Mouse (Mus musculus) heart, embryonic 14.5 days (tissue): ENCODE data around the gene Cep78. TPM values are rescaled to one million over a fixed set of nuclear protein-coding genes. Genes with fewer than 3 reads are reported as not detected.

ENCODE experiments used
- ATAC-seq: fragments of 200-750 bp; cut with Nextera tagmentation; 2 replicates; pipeline ENCODE4 v1.8.0; 2017; ENCODE audit warnings: low read depth, moderate TSS enrichment; ENCODE audit not compliant: insufficient number of reproducible peaks, insufficient read depth, low FRiP score
- H3K27ac ChIP-seq, 2 experiments: fragments of 200-500 bp in 1 of 2; fragments of 300-500 bp in 1 of 2; sonication (generic) in 1 of 2; replicated peaks in 1 of 2; 2 replicates each; pipeline ENCODE4 v1.5.1; 2012 to 2014; ENCODE audit warnings: low read depth in 2 of 2, low read length in 2 of 2, control low read depth in 1 of 2, mild to moderate bottlenecking in 1 of 2, mixed read lengths in 1 of 2; ENCODE audit not compliant: control insufficient read depth in 1 of 2, insufficient read depth in 1 of 2
- H3K27me3 ChIP-seq: fragments of 300-500 bp; sonication (generic); 2 replicates; pipeline ENCODE4 v1.6.1; 2014; ENCODE audit warnings: mild to moderate bottlenecking, low read length, control low read depth; ENCODE audit not compliant: control insufficient read depth, insufficient read depth
- H3K36me3 ChIP-seq: fragments of 300-500 bp; sonication (generic); 2 replicates; pipeline ENCODE4 v1.6.1; 2014; ENCODE audit warnings: mild to moderate bottlenecking, control low read depth, low read length, mixed read lengths; ENCODE audit not compliant: control insufficient read depth, insufficient read depth
- H3K4me1 ChIP-seq, 2 experiments: fragments of 200-500 bp in 1 of 2; fragments of 300-500 bp in 1 of 2; sonication (generic) in 1 of 2; 2 replicates each; pipeline ENCODE4 v1.6.1; 2012 to 2014; ENCODE audit warnings: low read length in 2 of 2, control low read depth in 1 of 2, mixed read lengths in 1 of 2; ENCODE audit not compliant: control insufficient read depth in 2 of 2, insufficient read depth in 2 of 2
- H3K4me2 ChIP-seq: fragments of 300-500 bp; sonication (generic); 2 replicates; pipeline ENCODE4 v1.6.1; 2014; ENCODE audit warnings: mild to moderate bottlenecking, low read length
- H3K4me3 ChIP-seq, 2 experiments: fragments of 200-500 bp in 1 of 2; fragments of 300-500 bp in 1 of 2; sonication (generic) in 1 of 2; 2 replicates each; pipeline ENCODE4 v1.5.1; 2012 to 2014; ENCODE audit warnings: low read length in 2 of 2, mild to moderate bottlenecking in 2 of 2, control low read depth in 1 of 2, low read depth in 1 of 2, moderate library complexity in 1 of 2; ENCODE audit not compliant: control insufficient read depth in 1 of 2, insufficient read depth in 1 of 2
- H3K9ac ChIP-seq: fragments of 300-500 bp; sonication (generic); 2 replicates; pipeline ENCODE4 v1.6.1; 2014; ENCODE audit warnings: mild to moderate bottlenecking, low read length
- H3K9me3 ChIP-seq: fragments of 300-500 bp; sonication (generic); 2 replicates; pipeline ENCODE4 v1.6.1; 2016; ENCODE audit warnings: low read length, control low read depth; ENCODE audit not compliant: control insufficient read depth
- WGBS: fragments of 180-500 bp; shearing (Covaris S2); extraction: QIAGEN DNeasy Blood & Tissue Kit; methylation state at CpG from one replicate; pipeline ENCODE4 v1.1.7; 2014; 5-methylcytosine and 5-hydroxymethylcytosine counted together
- polyA plus RNA-seq: library from polyadenylated mRNA; unstranded; fragments of >200 nt; fragmentation: Nextera tagmentation; extraction: Ambion mirVana; gene quantifications from 2 replicates; pipeline ENCODE4 v1.2.1, GENCODE M21; 2014

The Cep78 gene
- polyA plus RNA-seq, 1 experiment from 2014 or later, result 12.7 TPM

GRCm38 (mm10) chr19:15919336-15919735 is 65.5 kb downstream of the Cep78 start:
- Histone ChIP-seq H3K9me3 (no peaks in the 10 kb centered on the region), H3K36me3 (peaks cover 48% of the 10 kb centered on the region), H3K9ac (no peak overlapping the region), H3K27ac (no peak overlapping the region), H3K4me2 (no peak overlapping the region), H3K4me1 (peaks cover 2 to 12% of the 10 kb centered on the region in 2 experiments; a peak in 3 of 4 replicates), H3K4me3 (no peak overlapping the region), H3K27me3 (no peaks in the 10 kb centered on the region)
- WGBS, result 88% methylated on average over 7 of the region's 7 CpGs
- ATAC-seq, result no peak

GRCm38 (mm10) chr19:15918111-15918510 is 66.7 kb downstream of the Cep78 start:
- Histone ChIP-seq H3K27ac (no peak overlapping the region), H3K36me3 (peaks cover 60% of the 10 kb centered on the region), H3K4me2 (no peak overlapping the region), H3K9me3 (no peaks in the 10 kb centered on the region), H3K9ac (no peak overlapping the region), H3K4me1 (peaks cover under 1 to 1% of the 10 kb centered on the region in 2 experiments; a peak in 2 of 4 replicates), H3K4me3 (no peak overlapping the region), H3K27me3 (no peaks in the 10 kb centered on the region)
- 96% methylated on average over 7 of the region's 7 CpGs for WGBS
- no peak for ATAC-seq

GRCm38 (mm10) chr19:15913249-15913997 is 71.4 kb downstream of the Cep78 start:
- H3K4me2 ChIP-seq, result no peak overlapping the region
- H3K9me3 ChIP-seq, result no peaks in the 10 kb centered on the region
- ATAC-seq, result no peak
- no peaks in the 10 kb centered on the region for H3K27me3 ChIP-seq
- peaks cover 2 to 13% of the 10 kb centered on the region in 2 experiments; a peak in 3 of 4 replicates for H3K4me1 ChIP-seq
- H3K9ac ChIP-seq, result no peak overlapping the region
- no peak overlapping the region for H3K4me3 ChIP-seq
- 84% methylated on average over 9 of the region's 9 CpGs for WGBS
- peaks cover 73% of the 10 kb centered on the region for H3K36me3 ChIP-seq
- no peak overlapping the region for H3K27ac ChIP-seq

GRCm38 (mm10) chr19:15911441-15911840 is 73.3 kb downstream of the Cep78 start:
- no peak overlapping the region for H3K4me3 ChIP-seq
- H3K27ac ChIP-seq, result no peak overlapping the region
- peaks cover 74% of the 10 kb centered on the region for H3K36me3 ChIP-seq
- no peaks in the 10 kb centered on the region for H3K27me3 ChIP-seq
- peaks cover 2 to 13% of the 10 kb centered on the region in 2 experiments; a peak in 3 of 4 replicates for H3K4me1 ChIP-seq
- no peak overlapping the region for H3K9ac ChIP-seq
- WGBS, result 85% methylated on average over 5 of the region's 5 CpGs
- no peaks in the 10 kb centered on the region for H3K9me3 ChIP-seq
- H3K4me2 ChIP-seq, result no peak overlapping the region
- ATAC-seq, result no peak

GRCm38 (mm10) chr19:15910987-15911386 is 73.8 kb downstream of the Cep78 start:
- H3K4me1 ChIP-seq, result peaks cover 2 to 13% of the 10 kb centered on the region in 2 experiments; a peak in 3 of 4 replicates
- H3K9ac ChIP-seq, result no peak overlapping the region
- peaks cover 74% of the 10 kb centered on the region for H3K36me3 ChIP-seq
- no peak overlapping the region for H3K4me3 ChIP-seq
- ATAC-seq, result peak; percentile 57; the same call in 1 of the 2 replicates
- no peak overlapping the region for H3K4me2 ChIP-seq
- 55% methylated on average over 3 of the region's 3 CpGs for WGBS
- H3K27me3 ChIP-seq, result no peaks in the 10 kb centered on the region
- no peaks in the 10 kb centered on the region for H3K9me3 ChIP-seq
- H3K27ac ChIP-seq, result no peak overlapping the region

GRCm38 (mm10) chr19:15910488-15910887 is 74.3 kb downstream of the Cep78 start:
- Histone ChIP-seq H3K4me1 (peaks cover 2 to 13% of the 10 kb centered on the region in 2 experiments; a peak in 3 of 4 replicates), H3K36me3 (peaks cover 78% of the 10 kb centered on the region)
- ATAC-seq, result no peak

GRCm38 (mm10) chr19:15908016-15908415 is 76.8 kb downstream of the Cep78 start:
- 85% methylated on average over 5 of the region's 5 CpGs for WGBS
- peaks cover 64% of the 10 kb centered on the region for H3K36me3 ChIP-seq

More at GRCm38 (mm10) chr19:15910488-15910887, 74.3 kb downstream of the Cep78 start:
- 41% methylated on average over 1 of the region's 1 CpGs for WGBS
- Histone ChIP-seq H3K9ac (no peak overlapping the region), H3K27ac (no peak overlapping the region), H3K9me3 (no peaks in the 10 kb centered on the region), H3K4me3 (no peak overlapping the region), H3K27me3 (no peaks in the 10 kb centered on the region), H3K4me2 (no peak overlapping the region)

More at GRCm38 (mm10) chr19:15908016-15908415, 76.8 kb downstream of the Cep78 start:
- Histone ChIP-seq H3K27me3 (no peaks in the 10 kb centered on the region), H3K4me2 (no peak overlapping the region), H3K9me3 (no peaks in the 10 kb centered on the region), H3K9ac (no peak overlapping the region), H3K4me3 (no peak overlapping the region), H3K27ac (no peak overlapping the region), H3K4me1 (peaks cover 2 to 13% of the 10 kb centered on the region in 2 experiments; a peak in 3 of 4 replicates)
- no peak for ATAC-seq
